Mouse (Mus musculus) hindbrain, postnatal 0 days (tissue): ENCODE data around the gene Ctbp2. TPM values are rescaled to one million over a fixed set of nuclear protein-coding genes. Genes with fewer than 3 reads are reported as not detected.
A peak's percentile ranks its signal among the peaks of the same experiment; 100 is the strongest.

ENCODE experiments used
- ATAC-seq: fragments of 200-750 bp; cut with Nextera tagmentation; 2 replicates; pipeline ENCODE4 v1.8.0; 2017; ENCODE audit warnings: mild to moderate bottlenecking, moderate TSS enrichment, moderate library complexity
- DNase-seq: peaks from one replicate; pipeline ENCODE4 v3.0.0-alpha.2; 2015; ENCODE audit warnings: low spot score
- H3K27ac ChIP-seq: fragments of 300-500 bp; sonication (generic); 2 replicates; pipeline ENCODE4 v1.5.1; 2014; ENCODE audit warnings: mild to moderate bottlenecking
- H3K27me3 ChIP-seq: fragments of 300-500 bp; sonication (generic); 2 replicates; pipeline ENCODE4 v1.6.1; 2014; ENCODE audit warnings: low read length, mixed read lengths; ENCODE audit not compliant: insufficient read depth
- H3K36me3 ChIP-seq: fragments of 300-500 bp; sonication (generic); 2 replicates; pipeline ENCODE4 v1.6.1; 2014; ENCODE audit warnings: low read length, mixed read lengths; ENCODE audit not compliant: insufficient read depth
- H3K4me1 ChIP-seq: fragments of 300-500 bp; sonication (generic); 2 replicates; pipeline ENCODE4 v1.6.1; 2014; ENCODE audit warnings: antibody characterized with exemption, low read length, mixed read lengths; ENCODE audit not compliant: insufficient read depth
- H3K4me2 ChIP-seq: fragments of 300-500 bp; sonication (generic); 2 replicates; pipeline ENCODE4 v1.6.1; 2014; ENCODE audit warnings: low read depth, mild to moderate bottlenecking, low read length, moderate library complexity, mixed read lengths
- H3K4me3 ChIP-seq: fragments of 300-500 bp; sonication (generic); 2 replicates; pipeline ENCODE4 v1.5.1; 2014; ENCODE audit warnings: low read length
- H3K9ac ChIP-seq: fragments of 300-500 bp; sonication (generic); replicated peaks from 2 replicates; pipeline ENCODE4 v1.6.1; 2014; ENCODE audit warnings: mild to moderate bottlenecking, low read length, moderate library complexity, mixed read lengths
- H3K9me3 ChIP-seq: fragments of 300-500 bp; sonication (generic); 2 replicates; pipeline ENCODE4 v1.6.1; 2016; ENCODE audit warnings: low read length, mixed read lengths
- CTCF ChIP-seq: IDR thresholded peaks from 2 replicates; pipeline ENCODE4 v1.5.1; 2016; ENCODE audit warnings: antibody characterized with exemption, control low read depth, low read depth
- WGBS: fragments of 180-500 bp; shearing (Covaris S2); extraction: QIAGEN DNeasy Blood & Tissue Kit; methylation state at CpG from one replicate; pipeline ENCODE4 v1.1.7; 2014; 5-methylcytosine and 5-hydroxymethylcytosine counted together
- polyA plus RNA-seq: library from polyadenylated mRNA; unstranded; fragments of >200 nt; fragmentation: Nextera tagmentation; extraction: Ambion mirVana; gene quantifications from 2 replicates; pipeline ENCODE4 v1.2.1, GENCODE M21; 2015
- total RNA-seq: library from RNA; depleted of rRNA; stranded (reverse); fragments of >200 nt; gene quantifications from 2 replicates; pipeline ENCODE4 v1.2.3, GENCODE M21; 2014

Gene Ctbp2
- total and polyA plus RNA-seq, 2 experiments from 2014 or later = 39.6 to 89.0 TPM

DNA sequence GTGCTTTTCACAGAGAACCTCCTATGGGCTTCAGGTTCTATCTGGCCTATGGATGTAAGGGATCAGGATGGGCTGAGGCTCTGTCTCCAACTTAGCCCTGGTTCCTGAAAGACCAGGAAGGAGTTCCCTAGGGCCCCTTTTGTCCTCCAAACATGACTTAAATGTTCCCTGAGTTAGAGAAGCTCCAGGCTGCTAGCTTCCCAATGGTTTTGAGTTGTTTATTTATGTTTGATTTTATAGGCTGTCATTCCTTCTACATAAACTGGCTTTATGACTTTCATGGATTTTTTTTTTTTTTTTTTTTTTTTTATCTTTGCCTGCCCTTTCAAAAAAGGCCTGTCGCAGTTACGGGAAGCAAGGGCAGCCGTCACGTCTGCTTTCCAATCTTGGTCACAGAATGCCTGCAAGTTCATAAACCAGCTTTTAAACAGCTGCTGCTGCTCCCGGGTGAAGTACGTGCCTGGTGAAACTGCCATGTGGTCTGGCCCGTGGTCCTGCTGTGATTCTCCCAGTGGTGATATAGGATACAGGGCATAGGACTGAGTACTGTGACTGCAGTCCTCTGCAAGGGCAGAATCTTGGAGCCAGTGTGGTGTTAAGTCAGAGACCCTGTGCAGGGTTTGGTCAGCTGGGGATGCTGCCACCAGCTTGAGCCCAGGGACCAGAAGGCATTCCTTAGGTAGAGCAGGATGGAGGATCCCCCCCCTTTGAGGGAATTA lies 37.4 kb upstream of the Ctbp2 start:
- H3K27ac ChIP-seq = no peak overlapping the region
- DNase-seq (no peak), ATAC-seq (no peak)
- no peak overlapping the region for H3K9ac ChIP-seq
- TF ChIP-seq CTCF = no peak
- H3K4me2 ChIP-seq = no peak overlapping the region
- no peaks in the 10 kb centered on the region for H3K36me3 ChIP-seq
- no peaks in the 10 kb centered on the region for H3K9me3 ChIP-seq
- no peaks in the 10 kb centered on the region; the same call in 1 of the 2 replicates for H3K4me1 ChIP-seq
- H3K4me3 ChIP-seq = no peak overlapping the region
- 52% methylated on average over 7 of the region's 7 CpGs for WGBS
- no peaks in the 10 kb centered on the region for H3K27me3 ChIP-seq

DNA sequence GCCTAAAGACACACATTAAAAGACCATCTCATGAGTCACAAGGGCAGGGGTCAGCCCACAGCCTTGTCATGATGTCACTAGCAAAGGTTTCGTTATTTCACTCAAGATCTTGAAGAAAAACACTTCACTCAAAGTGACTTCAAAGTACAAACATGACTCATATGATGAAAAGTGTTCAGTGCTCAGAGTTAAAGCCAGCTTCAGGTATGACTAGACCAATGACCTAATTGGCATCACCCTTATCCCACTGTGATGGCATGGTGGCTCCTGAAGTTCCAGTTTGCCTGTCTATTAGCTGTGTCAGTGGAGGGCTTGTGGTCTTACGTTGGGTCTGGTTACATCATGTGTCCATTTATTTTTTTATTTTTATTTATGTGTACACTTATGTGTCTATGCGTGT lies 35.4 kb upstream of the Ctbp2 start:
- Histone ChIP-seq H3K27ac (no peak overlapping the region), H3K4me3 (no peak overlapping the region)
- no peak for TF ChIP-seq CTCF

DNA sequence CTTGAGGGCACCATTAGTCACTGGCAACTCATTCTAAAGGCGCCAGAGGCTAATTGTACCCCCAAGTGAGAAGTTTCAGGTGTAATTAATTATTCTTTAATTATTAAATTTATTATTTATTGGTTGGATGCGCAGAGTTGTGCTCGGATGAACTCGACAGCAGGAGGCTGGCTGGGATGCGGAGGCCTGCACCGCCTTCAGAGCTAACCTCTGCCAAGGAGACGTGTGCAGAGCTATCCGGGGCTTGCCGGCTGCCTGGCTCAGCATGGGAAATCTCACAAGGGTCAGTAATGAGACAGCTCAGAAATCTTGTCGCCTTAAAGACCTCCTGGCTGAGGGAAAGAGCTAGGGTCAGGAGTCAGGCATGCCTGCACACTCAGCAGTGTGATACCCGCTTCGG lies 31.5 kb upstream of the Ctbp2 start:
- H3K4me2 ChIP-seq = no peak overlapping the region
- 54% methylated on average over 12 of the region's 12 CpGs for WGBS

More for the DNA sequence above, 35.4 kb upstream of the Ctbp2 start:
- no peaks in the 10 kb centered on the region for H3K9me3 ChIP-seq
- WGBS = 94% methylated on average over 3 of the region's 3 CpGs
- DNase-seq = no peak
- H3K4me1 ChIP-seq = no peaks in the 10 kb centered on the region; the same call in 1 of the 2 replicates
- ATAC-seq = no peak
- H3K4me2 ChIP-seq = no peak overlapping the region
- H3K9ac ChIP-seq = no peak overlapping the region
- H3K36me3 ChIP-seq = no peaks in the 10 kb centered on the region
- no peaks in the 10 kb centered on the region for H3K27me3 ChIP-seq

DNA sequence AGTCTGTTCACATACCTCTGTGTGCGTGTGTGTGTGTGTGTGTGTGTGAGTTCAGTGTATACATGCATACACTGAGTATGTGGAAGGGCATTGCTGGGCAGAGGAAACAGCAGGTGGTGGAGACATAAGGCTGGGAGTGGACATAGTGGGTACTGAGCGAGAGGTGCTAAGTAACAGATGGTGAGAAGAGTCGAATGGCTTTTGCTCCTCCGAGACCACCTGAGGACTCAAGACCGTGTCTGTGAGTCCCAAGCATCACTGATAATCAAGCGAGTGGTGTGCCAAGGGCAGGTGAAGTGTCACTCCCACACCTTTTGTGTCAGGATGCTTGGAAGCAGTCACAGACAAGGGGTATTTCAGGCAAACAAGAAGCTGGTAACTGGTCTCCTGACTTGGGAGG lies 30.7 kb upstream of the Ctbp2 start:
- H3K27ac ChIP-seq = peak overlapping the region; percentile 26; the same call in 1 of the 2 replicates
- no peak overlapping the region for H3K4me2 ChIP-seq
- no peak overlapping the region for H3K9ac ChIP-seq
- DNase-seq (peak; percentile 21), ATAC-seq (no peak)
- no peak overlapping the region for H3K4me3 ChIP-seq
- H3K9me3 ChIP-seq = no peaks in the 10 kb centered on the region
- WGBS = 59% methylated on average over 6 of the region's 6 CpGs
- no peaks in the 10 kb centered on the region for H3K4me1 ChIP-seq
- TF ChIP-seq CTCF = no peak
- H3K27me3 ChIP-seq = no peaks in the 10 kb centered on the region
- no peaks in the 10 kb centered on the region for H3K36me3 ChIP-seq

More for the DNA sequence above, 31.5 kb upstream of the Ctbp2 start:
- Histone ChIP-seq H3K4me1 (no peaks in the 10 kb centered on the region), H3K27me3 (no peaks in the 10 kb centered on the region), H3K36me3 (no peaks in the 10 kb centered on the region), H3K27ac (no peak overlapping the region), H3K9ac (no peak overlapping the region), H3K4me3 (no peak overlapping the region), H3K9me3 (no peaks in the 10 kb centered on the region)
- ATAC-seq (no peak), DNase-seq (no peak)
- TF ChIP-seq CTCF = no peak

DNA sequence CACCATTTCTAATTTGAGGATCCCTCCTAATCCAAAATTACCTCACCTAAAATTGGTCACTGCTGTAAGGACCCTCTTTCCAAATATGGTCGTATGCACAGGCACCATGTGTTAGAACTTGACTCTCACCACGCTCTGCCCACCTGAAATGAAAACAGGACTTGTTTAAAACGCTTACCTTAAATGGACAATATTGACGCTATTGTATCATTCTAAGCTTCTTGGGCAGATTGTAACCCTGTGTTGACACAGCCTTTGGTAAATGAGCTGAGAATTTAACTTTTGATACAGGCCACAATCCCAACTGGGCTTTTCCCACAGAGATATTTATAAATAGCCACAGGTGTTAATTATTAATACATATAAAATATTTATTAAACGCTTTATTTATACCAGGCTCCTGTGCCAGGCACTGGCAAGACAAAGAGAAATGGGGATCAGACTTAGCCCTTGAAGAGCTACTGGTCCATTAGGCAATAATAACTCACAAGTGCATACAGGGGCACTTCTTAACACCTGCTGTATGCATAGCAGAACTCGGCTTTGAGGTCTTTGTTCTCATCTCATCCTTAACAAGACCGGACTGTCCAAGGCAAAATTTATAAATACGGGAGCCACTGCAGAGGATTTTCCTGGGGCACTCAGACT lies 15.7 kb upstream of the Ctbp2 start:
- Histone ChIP-seq H3K36me3 (no peaks in the 10 kb centered on the region), H3K9me3 (no peaks in the 10 kb centered on the region), H3K27me3 (no peaks in the 10 kb centered on the region), H3K4me2 (no peak overlapping the region), H3K4me3 (no peak overlapping the region), H3K4me1 (no peaks in the 10 kb centered on the region), H3K27ac (no peak overlapping the region), H3K9ac (no peak overlapping the region)
- ATAC-seq (no peak), DNase-seq (no peak)
- WGBS = 81% methylated on average over 8 of the region's 8 CpGs
- TF ChIP-seq CTCF = no peak

DNA sequence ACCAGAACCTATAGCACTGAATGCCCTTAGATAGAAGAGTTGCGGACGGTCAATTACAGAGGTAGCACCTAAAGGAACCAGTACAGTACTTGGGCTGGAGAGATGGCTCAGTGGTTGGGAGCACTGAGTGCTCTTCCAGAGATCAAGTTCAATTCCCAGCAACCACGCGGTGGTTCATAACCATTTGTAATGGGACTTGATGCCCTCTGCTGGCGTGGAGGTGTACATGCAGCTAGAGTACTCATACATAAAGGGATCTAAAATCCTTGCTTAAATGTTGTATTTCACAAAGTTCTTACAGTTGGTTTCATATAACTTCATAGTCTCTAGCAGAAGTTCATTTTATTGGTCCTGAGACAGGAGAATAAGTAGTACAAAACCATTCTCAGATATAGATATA lies 9.4 kb upstream of the Ctbp2 start:
- Histone ChIP-seq H3K4me2 (no peak overlapping the region), H3K27me3 (no peaks in the 10 kb centered on the region), H3K4me1 (no peaks in the 10 kb centered on the region), H3K4me3 (no peak overlapping the region), H3K27ac (no peak overlapping the region), H3K9me3 (0 out of 2 replicates have a peak, but pooled peaks cover 2% of the 10 kb centered on the region), H3K36me3 (no peaks in the 10 kb centered on the region), H3K9ac (no peak overlapping the region)
- 85% methylated on average over 5 of the region's 5 CpGs for WGBS
- peak; percentile 47 for TF ChIP-seq CTCF
- ATAC-seq (no peak), DNase-seq (no peak)

DNA sequence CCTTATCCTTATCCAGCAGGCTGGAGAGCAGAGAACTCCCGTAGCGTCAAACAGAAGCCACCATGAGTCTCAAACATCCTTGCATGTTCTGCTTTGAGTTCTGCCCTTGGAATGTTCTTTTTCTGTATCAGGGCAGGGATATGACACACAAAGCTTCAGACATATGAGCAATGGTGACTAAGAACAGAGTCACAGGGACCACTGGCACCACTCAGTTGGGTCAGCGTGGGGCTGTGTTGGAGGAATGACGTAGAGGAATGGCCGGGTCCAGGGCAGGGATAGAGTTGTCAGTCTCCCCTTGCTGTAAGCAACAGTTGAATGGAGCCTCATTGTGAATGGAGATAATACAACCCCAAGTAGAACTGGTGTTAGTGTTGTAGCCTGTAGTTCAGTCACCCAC lies 8.5 kb upstream of the Ctbp2 start:
- 96% methylated on average over 5 of the region's 5 CpGs for WGBS
- Histone ChIP-seq H3K36me3 (no peaks in the 10 kb centered on the region), H3K27ac (no peak overlapping the region), H3K4me2 (no peak overlapping the region), H3K4me1 (no peaks in the 10 kb centered on the region), H3K9me3 (0 out of 2 replicates have a peak, but pooled peaks cover 2% of the 10 kb centered on the region), H3K9ac (no peak overlapping the region), H3K4me3 (no peak overlapping the region), H3K27me3 (no peaks in the 10 kb centered on the region)
- ATAC-seq = no peak
- DNase-seq = no peak
- no peak for TF ChIP-seq CTCF
